Mouse (Mus musculus) stomach, postnatal 0 days (tissue): ENCODE results near the gene Emc4. TPM values are rescaled to one million over a fixed set of nuclear protein-coding genes. Genes with fewer than 3 reads are reported as not detected.

Source experiments
- ATAC-seq: fragments of 200-750 bp; cut with Nextera tagmentation; 2 replicates; pipeline ENCODE4 v1.8.0; 2017; ENCODE audit not compliant: low FRiP score, low TSS enrichment
- DNase-seq: peaks from one replicate; pipeline ENCODE4 v3.0.0-alpha.2; 2016; ENCODE audit warnings: low spot score
- H3K27ac ChIP-seq: fragments of 300-500 bp; sonication (generic); replicated peaks from 2 replicates; pipeline ENCODE4 v1.5.1; 2014; ENCODE audit warnings: mild to moderate bottlenecking, control low read depth
- H3K27me3 ChIP-seq: fragments of 300-500 bp; sonication (generic); 2 replicates; pipeline ENCODE4 v1.6.1; 2014; ENCODE audit warnings: low read length; ENCODE audit not compliant: control insufficient read depth, insufficient read depth
- H3K36me3 ChIP-seq: fragments of 300-500 bp; sonication (generic); 2 replicates; pipeline ENCODE4 v1.6.1; 2014; ENCODE audit warnings: low read length, mixed read lengths; ENCODE audit not compliant: control insufficient read depth, insufficient read depth
- H3K4me1 ChIP-seq: fragments of 300-500 bp; sonication (generic); replicated peaks from 2 replicates; pipeline ENCODE4 v1.6.1; 2014; ENCODE audit warnings: antibody characterized with exemption; ENCODE audit not compliant: control insufficient read depth, insufficient read depth
- H3K4me2 ChIP-seq: fragments of 300-500 bp; sonication (generic); replicated peaks from 2 replicates; pipeline ENCODE4 v1.6.1; 2014; ENCODE audit warnings: low read depth, mild to moderate bottlenecking, control low read depth, moderate library complexity
- H3K4me3 ChIP-seq: fragments of 300-500 bp; sonication (generic); 2 replicates; pipeline ENCODE4 v1.5.1; 2014; ENCODE audit warnings: low read depth, low read length, control low read depth
- H3K9ac ChIP-seq: fragments of 300-500 bp; sonication (generic); 2 replicates; pipeline ENCODE4 v1.6.1; 2014; ENCODE audit warnings: mild to moderate bottlenecking, low read length, control low read depth, mixed read lengths
- H3K9me3 ChIP-seq: fragments of 300-500 bp; sonication (generic); 2 replicates; pipeline ENCODE4 v1.6.1; 2016; ENCODE audit warnings: low read length; ENCODE audit not compliant: control insufficient read depth
- CTCF ChIP-seq: IDR thresholded peaks from 2 replicates; pipeline ENCODE4 v1.5.1; 2016; ENCODE audit warnings: antibody characterized with exemption, low read depth, mild to moderate bottlenecking, moderate library complexity
- EP300 ChIP-seq: optimal IDR thresholded peaks from 2 replicates; pipeline ENCODE3; 2016; ENCODE audit warnings: antibody characterized with exemption
- WGBS: fragments of 180-500 bp; shearing (Covaris S2); extraction: QIAGEN DNeasy Blood & Tissue Kit; methylation state at CpG from one replicate; pipeline ENCODE4 v1.1.7; 2014; 5-methylcytosine and 5-hydroxymethylcytosine counted together
- polyA plus RNA-seq: library from polyadenylated mRNA; unstranded; fragments of >200 nt; fragmentation: Nextera tagmentation; extraction: Ambion mirVana; gene quantifications from 2 replicates; pipeline ENCODE4 v1.2.1, GENCODE M21; 2015

The Emc4 gene
- polyA plus RNA-seq, 1 experiment from 2014 or later = 123 TPM

DNA sequence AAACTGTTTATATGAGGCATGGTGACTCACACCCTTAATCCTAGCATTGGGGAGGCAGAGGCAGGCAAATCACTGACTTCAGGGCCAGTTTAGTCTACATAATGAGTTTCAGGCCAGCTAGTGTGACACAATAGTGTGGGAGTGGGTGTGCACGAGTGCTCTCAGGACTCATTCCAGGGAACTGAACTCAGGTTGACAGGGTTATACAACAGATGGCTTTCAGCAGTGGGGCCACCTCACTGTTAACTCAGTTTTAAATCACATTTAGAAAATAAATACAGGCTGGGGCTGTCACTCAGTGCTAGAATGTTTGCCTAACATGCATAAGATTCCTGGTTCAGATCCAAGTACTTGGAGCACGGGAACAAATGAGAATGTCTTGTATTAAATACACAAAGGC lies 8.2 kb downstream of the Emc4 start:
- no peak overlapping the region for H3K9ac ChIP-seq
- no peaks in the 10 kb centered on the region for H3K9me3 ChIP-seq
- TF ChIP-seq CTCF = no peak
- no peak for TF ChIP-seq EP300
- DNase-seq (no peak), ATAC-seq (peak; percentile 53; the same call in 1 of the 2 replicates)
- WGBS = 22% methylated on average over 2 of the region's 2 CpGs
- H3K27ac ChIP-seq = no peak overlapping the region
- H3K27me3 ChIP-seq = no peaks in the 10 kb centered on the region
- H3K4me3 ChIP-seq = no peak overlapping the region
- H3K4me1 ChIP-seq = no peaks in the 10 kb centered on the region
- H3K4me2 ChIP-seq = no peak overlapping the region
- H3K36me3 ChIP-seq = peaks cover 17% of the 10 kb centered on the region

DNA sequence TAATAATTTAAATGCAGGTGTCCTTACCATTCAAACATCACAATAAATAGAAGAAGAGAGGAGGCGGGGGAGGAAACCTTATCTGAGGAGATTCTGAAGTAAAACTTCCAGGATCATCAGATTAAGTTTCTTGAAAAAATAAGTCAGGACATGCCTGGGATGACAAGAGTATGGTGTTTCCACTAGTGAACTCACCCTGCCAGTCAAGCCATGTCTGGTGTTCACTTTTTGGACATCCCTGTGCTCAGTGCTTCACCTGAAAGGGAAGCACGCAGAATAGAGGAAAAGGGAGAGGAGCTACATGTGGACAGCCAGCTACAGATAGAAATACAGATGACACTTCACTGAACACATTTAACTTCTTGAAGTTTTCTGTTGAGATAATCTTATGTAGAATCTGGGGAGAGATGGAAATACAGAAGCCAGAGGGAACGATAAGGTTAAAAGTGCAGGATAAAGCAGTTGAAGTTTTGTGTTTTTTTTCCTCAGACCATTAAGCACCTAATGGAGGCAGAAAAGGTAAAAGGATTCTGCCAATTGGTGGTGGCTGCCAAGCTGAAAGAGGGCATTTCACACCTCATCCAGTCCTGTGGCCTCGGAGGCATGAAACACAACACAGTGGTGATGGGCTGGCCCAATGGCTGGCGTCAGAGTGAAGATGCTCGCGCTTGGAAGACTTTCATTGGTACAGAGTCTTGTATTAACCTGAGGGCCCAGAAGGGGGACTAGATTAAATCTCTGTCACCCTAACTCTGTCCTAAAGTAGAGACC lies 14.0 kb downstream of the Emc4 start:
- Histone ChIP-seq H3K36me3 (peaks cover 14% of the 10 kb centered on the region), H3K4me3 (no peak overlapping the region), H3K27ac (no peak overlapping the region), H3K4me1 (no peaks in the 10 kb centered on the region), H3K9ac (no peak overlapping the region), H3K27me3 (no peaks in the 10 kb centered on the region), H3K9me3 (no peaks in the 10 kb centered on the region), H3K4me2 (no peak overlapping the region)
- no peak for DNase-seq
- ATAC-seq = no peak
- TF ChIP-seq EP300 (no peak), CTCF (no peak)
- 90% methylated on average over 7 of the region's 7 CpGs for WGBS

DNA sequence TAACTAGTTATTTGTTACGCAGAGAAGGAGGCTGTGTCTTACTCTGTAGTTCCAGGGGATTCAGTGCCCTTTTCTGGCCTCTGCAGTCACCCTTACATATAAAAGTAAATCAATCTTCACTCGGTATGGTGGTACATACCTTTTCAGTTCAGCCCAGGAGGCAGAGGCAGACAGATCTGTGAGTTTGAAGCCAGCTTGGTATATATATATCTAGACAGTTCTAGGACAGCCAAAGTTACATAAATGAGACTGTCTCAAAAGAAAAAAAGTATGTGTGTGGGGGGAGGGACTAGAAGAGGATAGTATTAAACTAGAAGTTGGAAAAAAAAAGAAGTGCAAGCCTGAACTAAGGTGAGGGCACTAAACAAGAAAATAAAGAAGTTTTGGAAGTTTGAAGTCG lies 19.6 kb downstream of the Emc4 start:
- 85% methylated on average over 3 of the region's 3 CpGs for WGBS
- H3K4me1 ChIP-seq = no peaks in the 10 kb centered on the region
- H3K27ac ChIP-seq = no peak overlapping the region
- DNase-seq (no peak), ATAC-seq (no peak)
- no peak for TF ChIP-seq EP300
- no peak for TF ChIP-seq CTCF
- no peaks in the 10 kb centered on the region for H3K9me3 ChIP-seq
- H3K4me3 ChIP-seq = no peak overlapping the region
- peaks cover 12% of the 10 kb centered on the region for H3K36me3 ChIP-seq
- no peak overlapping the region for H3K4me2 ChIP-seq
- H3K9ac ChIP-seq = no peak overlapping the region
- no peaks in the 10 kb centered on the region for H3K27me3 ChIP-seq

DNA sequence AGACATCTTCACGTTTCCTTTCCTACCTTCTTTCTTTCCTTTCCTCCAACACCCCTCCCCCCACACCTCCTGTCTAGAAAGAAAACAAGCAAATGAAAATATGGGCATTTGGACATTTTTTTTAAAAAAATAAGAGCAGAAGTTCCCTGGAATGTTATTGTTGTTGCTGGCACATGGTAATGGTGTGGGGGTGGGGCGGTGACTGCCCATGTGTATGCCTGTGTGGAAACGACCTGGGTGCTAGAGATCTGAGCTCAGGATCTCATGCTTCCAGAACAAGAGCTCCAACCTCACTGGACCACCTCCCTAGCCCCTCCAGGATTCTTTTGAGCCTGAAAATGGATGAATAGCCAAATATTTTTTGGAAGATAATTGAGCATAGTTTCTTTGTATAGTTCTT lies 26.7 kb downstream of the Emc4 start:
- 69% methylated on average over 3 of the region's 3 CpGs for WGBS
- no peak overlapping the region for H3K4me3 ChIP-seq
- no peaks in the 10 kb centered on the region for H3K4me1 ChIP-seq
- no peak overlapping the region for H3K27ac ChIP-seq
- ATAC-seq (no peak), DNase-seq (no peak)
- H3K9me3 ChIP-seq = no peaks in the 10 kb centered on the region
- H3K4me2 ChIP-seq = no peak overlapping the region
- H3K9ac ChIP-seq = no peak overlapping the region
- H3K27me3 ChIP-seq = no peaks in the 10 kb centered on the region
- peaks cover 6% of the 10 kb centered on the region; the same call in 1 of the 2 replicates for H3K36me3 ChIP-seq
- TF ChIP-seq EP300 (no peak), CTCF (no peak)

DNA sequence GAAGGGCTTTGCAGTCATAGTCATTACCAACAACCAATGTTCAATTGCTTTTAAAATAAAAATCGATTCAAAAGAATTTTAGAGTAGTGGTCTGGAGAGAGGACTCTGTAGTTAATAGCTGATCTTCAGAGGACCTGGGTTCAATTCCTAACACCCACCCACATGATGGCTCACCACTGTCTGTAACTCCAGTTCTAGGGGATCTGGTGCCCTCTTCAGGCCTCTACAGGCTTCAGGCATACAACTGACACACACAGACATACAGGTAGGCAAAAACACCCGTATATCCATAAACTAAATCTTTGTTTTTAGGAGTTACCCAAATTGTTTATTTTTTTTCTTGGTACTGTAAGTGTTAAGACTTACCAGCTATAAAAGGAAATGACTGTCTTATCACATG lies 28.1 kb downstream of the Emc4 start:
- H3K27ac ChIP-seq = no peak overlapping the region
- TF ChIP-seq EP300 (no peak), CTCF (peak; percentile 67)
- H3K9ac ChIP-seq = no peak overlapping the region
- no peak for ATAC-seq
- 93% methylated on average over 2 of the region's 2 CpGs for WGBS
- peak; percentile 18 for DNase-seq
- no peak overlapping the region for H3K4me3 ChIP-seq
- H3K9me3 ChIP-seq = no peaks in the 10 kb centered on the region
- no peaks in the 10 kb centered on the region for H3K27me3 ChIP-seq
- no peak overlapping the region for H3K4me2 ChIP-seq
- no peaks in the 10 kb centered on the region for H3K4me1 ChIP-seq
- H3K36me3 ChIP-seq = peaks cover 6% of the 10 kb centered on the region; the same call in 1 of the 2 replicates

DNA sequence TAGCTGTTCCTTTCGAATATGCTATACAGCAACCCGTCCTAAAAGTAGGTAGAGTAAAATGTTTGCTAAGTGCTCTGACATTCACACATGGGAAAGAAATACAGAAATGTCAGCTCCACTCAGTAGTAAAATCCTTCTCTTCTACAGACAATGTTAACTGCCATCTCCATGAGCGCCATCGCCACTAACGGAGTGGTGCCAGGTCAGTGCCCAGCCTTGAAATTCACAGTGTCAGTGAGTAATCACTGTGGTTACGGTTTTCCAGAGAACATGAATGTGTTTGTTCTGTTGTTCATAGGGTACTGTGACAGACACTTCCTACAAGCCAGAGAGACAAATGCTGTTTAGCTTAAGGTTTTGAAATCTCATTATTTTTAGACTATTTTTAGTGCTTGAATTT lies 30.6 kb downstream of the Emc4 start:
- H3K4me1 ChIP-seq = no peaks in the 10 kb centered on the region
- ATAC-seq (no peak), DNase-seq (no peak)
- no peaks in the 10 kb centered on the region for H3K27me3 ChIP-seq
- 93% methylated on average over 6 of the region's 6 CpGs for WGBS
- no peak overlapping the region for H3K4me3 ChIP-seq
- TF ChIP-seq CTCF = no peak
- no peak for TF ChIP-seq EP300
- no peak overlapping the region for H3K4me2 ChIP-seq
- peaks cover 6% of the 10 kb centered on the region; the same call in 1 of the 2 replicates for H3K36me3 ChIP-seq
- no peak overlapping the region for H3K9ac ChIP-seq
- H3K27ac ChIP-seq = no peak overlapping the region
- H3K9me3 ChIP-seq = no peaks in the 10 kb centered on the region
